ENCODE assay signal across 11 mouse cellular contexts in the genomic region with DNA sequence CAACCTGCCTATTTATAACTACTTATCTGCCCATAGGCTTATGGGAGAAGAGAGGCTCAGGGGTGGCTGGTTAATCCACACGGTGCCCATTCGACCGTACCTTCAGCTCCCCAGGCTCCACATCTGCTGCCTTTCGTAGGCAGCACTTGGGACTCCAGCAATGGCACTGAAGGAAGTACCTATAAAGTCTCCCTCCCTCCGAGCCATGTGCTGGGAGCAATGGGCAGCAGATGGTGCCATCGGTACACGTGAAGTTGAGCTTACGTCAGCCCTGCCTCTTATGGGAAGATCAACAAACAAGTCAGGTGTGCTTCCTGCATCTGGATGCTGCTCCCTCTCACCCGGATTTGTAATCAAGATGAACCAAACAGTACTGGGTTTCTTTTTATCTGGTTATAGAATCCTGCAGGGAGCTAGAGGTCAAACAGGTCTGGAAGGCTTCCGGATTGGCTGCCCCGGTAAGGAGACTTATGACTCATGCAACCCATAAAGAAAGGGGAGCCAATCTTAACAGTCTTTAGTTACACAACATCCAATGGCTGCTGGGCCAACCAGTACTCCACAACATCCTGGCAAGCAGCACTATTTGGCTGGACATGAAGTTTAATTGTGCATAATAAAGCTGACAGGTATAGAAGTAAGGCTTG. TPM values are rescaled to one million over a fixed set of nuclear protein-coding genes. Genes with fewer than 3 reads are reported as not detected.
DNase-seq lines count a peak whose midpoint lies in the region; ATAC-seq lines count a peak whose summit lies in the region.
"Had no signal": no experiment of that assay in that cellular context is flagged by ENCODE, and none has a peak within 500 bp of the region (broad histone marks: within the 10 kb centered on the region; RNA-seq: fewer than 3 reads in every experiment).

No protein-coding gene starts in this region.

- H3K27me3 ChIP-seq in heart, embryonic 10.5 days (ENCODE audit: insufficient read depth, poor library complexity, severe bottlenecking): no peaks in the 10 kb centered on the region
- H3K27me3 ChIP-seq in stomach, embryonic 15.5 days (replicated peaks): no peaks in the 10 kb centered on the region
- H3K27me3 ChIP-seq: midbrain, embryonic 12.5 days had no signal

- peaks cover 22% of the 10 kb centered on the region; the same call in 1 of the 2 replicates for H3K36me3 ChIP-seq in heart, embryonic 10.5 days
- peaks cover 14% of the 10 kb centered on the region for H3K36me3 ChIP-seq in stomach, embryonic 15.5 days

- intact Hi-C loops in heart, postnatal 10 days (cut with DNase I): loop anchor here (5.0 kb wide), 1 partner anchor 247 kb away; no protein-coding TSS in a partner anchor

- 69% methylated on average over 11 of the region's 11 CpGs for WGBS in heart, embryonic 10.5 days
- 80% methylated on average over 11 of the region's 11 CpGs for WGBS in stomach, embryonic 15.5 days

- no peaks in the 10 kb centered on the region for H3K9me3 ChIP-seq in heart, embryonic 10.5 days
- no peaks in the 10 kb centered on the region for H3K9me3 ChIP-seq in stomach, embryonic 15.5 days
- H3K9me3 ChIP-seq: midbrain, embryonic 12.5 days had no signal

- H3K4me2 ChIP-seq in stomach, embryonic 15.5 days: no peak overlapping the region
- H3K4me2 ChIP-seq: midbrain, embryonic 12.5 days had no signal

- peak; percentile 35; the same call in 1 of the 2 replicates for ATAC-seq in stomach, embryonic 15.5 days (ENCODE audit: insufficient read depth, low FRiP score, low read depth)

- peaks cover 11% of the 10 kb centered on the region; the same call in 1 of the 2 replicates for H3K4me1 ChIP-seq in heart, embryonic 10.5 days
- H3K4me1 ChIP-seq in stomach, embryonic 15.5 days: no peaks in the 10 kb centered on the region
- H3K4me1 ChIP-seq: midbrain, embryonic 12.5 days had no signal

- no peak overlapping the region for H3K4me3 ChIP-seq in heart, embryonic 10.5 days
- no peak overlapping the region for H3K4me3 ChIP-seq in stomach, embryonic 15.5 days (replicated peaks)
- H3K4me3 ChIP-seq: midbrain, embryonic 12.5 days had no signal

- DNase-seq in heart, embryonic 10.5 days (ENCODE audit: low spot score): no peak
- no peak for DNase-seq in heart, postnatal 10 days
- peak; percentile 21 for DNase-seq in lung, postnatal 25 days (ENCODE audit: low spot score)
- DNase-seq in lung, postnatal 4 days: no peak
- DNase-seq in cerebellum, postnatal 36 days: peak; percentile 13 to 30
- no peak for DNase-seq in layer of hippocampus, adult 9-11 months
- no peak for DNase-seq in gastrocnemius, postnatal 25 days
- DNase-seq: adrenal gland, postnatal 14 days; right cerebral cortex, postnatal 4 days had no signal

- H3K9ac ChIP-seq in stomach, embryonic 15.5 days: no peak overlapping the region
- H3K9ac ChIP-seq: midbrain, embryonic 12.5 days had no signal

- peak overlapping the region; percentile 32; the same call in 1 of the 2 replicates for H3K27ac ChIP-seq in heart, embryonic 10.5 days
- no peak overlapping the region for H3K27ac ChIP-seq in stomach, embryonic 15.5 days
- H3K27ac ChIP-seq: midbrain, embryonic 12.5 days had no signal

RNA-seq across cellular contexts. Expression of a gene that starts 34.2 kb away (rescaled TPM):
- polyA plus RNA-seq in heart, embryonic 10.5 days (2016; fragmentation: Nextera tagmentation; extraction: Ambion mirVana): 4.7 TPM in 2 replicates
- total RNA-seq in heart, postnatal 10 days (2021): 10 to 100 TPM; 16.2 TPM
- polyA plus RNA-seq in stomach, embryonic 15.5 days (2015; fragmentation: Nextera tagmentation; extraction: Ambion mirVana): 10.9 and 11.7 TPM in 2 replicates
- total RNA-seq in gastrocnemius, postnatal 25 days (2021): 1 to 10 TPM; 5.7 to 6.8 TPM

Comparison
In these comparisons a context has a peak if more than half of its experiments do, and no peak if none do; other contexts are left out.
1. DNase-seq: peak in lung, postnatal 25 days (single experiment) and cerebellum, postnatal 36 days (2 of 2); none in heart, embryonic 10.5 days (single experiment), heart, postnatal 10 days (0 of 2), lung, postnatal 4 days (0 of 2), layer of hippocampus, adult 9-11 months (single experiment) and gastrocnemius, postnatal 25 days (single experiment).